Mouse (Mus musculus): ENCODE measurements around the gene Toe1. TPM values are rescaled to one million over a fixed set of nuclear protein-coding genes. Genes with fewer than 3 reads are reported as not detected.
"Not testable (repeated sequence)": the region's sequence is repeated elsewhere in the genome, so short reads cannot be mapped to it uniquely, and the experiment has no call there.

Toe1 gene
- total RNA-seq (2021) = 10 to 100 TPM; 14.9 to 15.3 TPM
- long read RNA-seq, transcript Toe1-201 (8 exons, 2,090 nt) = major isoform, 10 of 15 reads
- long read RNA-seq, partial matches to known transcripts = 0 of 15 reads
- long read RNA-seq, other reads (novel, unspliced or antisense) = 5 of 15 reads

- peak; percentile 87 to 92 for DNase-seq (ENCODE audit: low spot score in 2 of 2)
These were observed at the start of gene Toe1, which contains the start of gene Mutyh for GRCm38 (mm10) chr4:116807197-116808129. Gene Toe1 (minus strand): TSS chr4:116807640. Gene Mutyh (plus strand): TSS chr4:116807723.

GRCm38 (mm10) chr4:116857203-116857602, 49.8 kb upstream of the Toe1 start:
- no peak for DNase-seq (ENCODE audit: low spot score in 2 of 2)

GRCm38 (mm10) chr4:116854286-116854685, 46.8 kb upstream of the Toe1 start:
- no peak for DNase-seq (ENCODE audit: low spot score in 2 of 2)

GRCm38 (mm10) chr4:116849901-116850300, 42.5 kb upstream of the Toe1 start:
- no peak for DNase-seq (ENCODE audit: low spot score in 2 of 2)

GRCm38 (mm10) chr4:116844324-116844723, 36.9 kb upstream of the Toe1 start:
- no peak for DNase-seq (ENCODE audit: low spot score in 2 of 2)

GRCm38 (mm10) chr4:116840841-116841240, 33.4 kb upstream of the Toe1 start:
- no peak for DNase-seq (ENCODE audit: low spot score in 2 of 2)

- DNase-seq (ENCODE audit: low spot score in 2 of 2) = not testable (repeated sequence)
These were observed 32.7 kb upstream of the Toe1 start for GRCm38 (mm10) chr4:116840096-116840495.

GRCm38 (mm10) chr4:116838999-116839398, 31.6 kb upstream of the Toe1 start:
- DNase-seq (ENCODE audit: low spot score in 2 of 2) = no peak

GRCm38 (mm10) chr4:116830070-116830368, 22.6 kb upstream of the Toe1 start:
- DNase-seq (ENCODE audit: low spot score in 2 of 2) = peak in 1 of 2 experiments; percentile 28

GRCm38 (mm10) chr4:116829364-116830069, 22.1 kb upstream of the Toe1 start:
- no peak for DNase-seq (ENCODE audit: low spot score in 2 of 2)

GRCm38 (mm10) chr4:116827819-116828218, 20.4 kb upstream of the Toe1 start:
- DNase-seq (ENCODE audit: low spot score in 2 of 2) = peak; percentile 26 to 36

- peak; percentile 62 to 67 for DNase-seq (ENCODE audit: low spot score in 2 of 2)
These were observed 17.1 kb upstream of the Toe1 start for GRCm38 (mm10) chr4:116824541-116825004.

- no peak for DNase-seq (ENCODE audit: low spot score in 2 of 2)
These were observed 14.2 kb upstream of the Toe1 start, which contains the start of gene Hpdl for GRCm38 (mm10) chr4:116821694-116822016. Gene Hpdl (minus strand): TSS chr4:116821707.

- DNase-seq (ENCODE audit: low spot score in 2 of 2) = peak; percentile 49 to 52
These were observed 13.7 kb upstream of the Toe1 start for GRCm38 (mm10) chr4:116820902-116821693.

- peak; percentile 14 to 17 for DNase-seq (ENCODE audit: low spot score in 2 of 2)
These were observed 12.8 kb upstream of the Toe1 start for GRCm38 (mm10) chr4:116819968-116820901.

GRCm38 (mm10) chr4:116817486-116817885, 10.0 kb upstream of the Toe1 start:
- DNase-seq (ENCODE audit: low spot score in 2 of 2) = peak; percentile 25 to 41

GRCm38 (mm10) chr4:116815276-116815675, 7.8 kb upstream of the Toe1 start:
- DNase-seq (ENCODE audit: low spot score in 2 of 2) = no peak

- DNase-seq (ENCODE audit: low spot score in 2 of 2) = no peak
These were observed 3.6 kb upstream of the Toe1 start for GRCm38 (mm10) chr4:116811012-116811411.

- no peak for DNase-seq (ENCODE audit: low spot score in 2 of 2)
These were observed 7.5 kb downstream of the Toe1 start for GRCm38 (mm10) chr4:116799901-116800300.

Measured in layer of hippocampus, postnatal 10 days (tissue).